In genomic region chr4:102297558-102297957, GRCm38 (mm10) we compare ENCODE assay signal across 20 mouse cellular contexts.
DNase-seq lines count a peak whose midpoint lies in the region; TF ChIP-seq lines count a peak whose summit lies in the region.
"Had no signal": no experiment of that assay in that cellular context is flagged by ENCODE, and none has a peak within 500 bp of the region (broad histone marks: within the 10 kb centered on the region; RNA-seq: fewer than 3 reads in every experiment).

No protein-coding gene starts in this region.

- H3K27ac ChIP-seq in left cerebral cortex, adult 2 months: peak overlapping the region; percentile 32; the same call in 1 of the 2 replicates
- H3K27ac ChIP-seq: embryonic facial prominence, embryonic 13.5 days; forebrain, embryonic 10.5 days; heart, embryonic 15.5 days; hindbrain, embryonic 14.5 days; intestine, embryonic 15.5 days had no signal

- no peak overlapping the region for H3K4me3 ChIP-seq in left cerebral cortex, adult 2 months
- H3K4me3 ChIP-seq: embryonic facial prominence, embryonic 13.5 days; forebrain, embryonic 10.5 days; heart, embryonic 15.5 days; intestine, embryonic 15.5 days had no signal

- intact Hi-C loops in left cerebral cortex, adult 2 months (cut with DNase I): no loop called here

- TF ChIP-seq CTCF in left cerebral cortex, adult 2 months (IDR thresholded peaks at IDR 0.05): no peak

- peak; percentile 55 for DNase-seq in cerebellum, adult 9-10 months
- no peak for DNase-seq in cerebellum, postnatal 14 days
- DNase-seq in left cerebral cortex, adult 2 months (ENCODE audit: extremely low spot score in 1 of 2, low spot score in 2 of 2): no peak
- DNase-seq in left cerebral cortex, adult 18-20 months (ENCODE audit: low spot score in 2 of 2): no peak
- DNase-seq in fibroblast of lung, adult 2 months (ENCODE audit: low read depth): peak; percentile 38
- DNase-seq in spleen, postnatal 36 days (ENCODE audit: low spot score in 2 of 2): no peak
- DNase-seq in right cerebral cortex, postnatal 14 days: no peak
- DNase-seq: adrenal gland, postnatal 10 days; B cell, adult 2 months; cerebellum, adult 11-12 months; cerebellum, adult 9-11 months; embryo, embryonic 11 days; gastrocnemius, postnatal 10 days; heart, adult 18-20 months; heart, postnatal 14 days had no signal

Comparison
In these comparisons a context has a peak if more than half of its experiments do, and no peak if none do; other contexts are left out.
1. DNase-seq: peak in cerebellum, adult 9-10 months (single experiment) and fibroblast of lung, adult 2 months (single experiment); none in cerebellum, postnatal 14 days (0 of 2), left cerebral cortex, adult 2 months (0 of 2), left cerebral cortex, adult 18-20 months (0 of 2), spleen, postnatal 36 days (0 of 2) and right cerebral cortex, postnatal 14 days (single experiment).